Mouse (Mus musculus) kidney, adult 2 months (tissue): ENCODE data around the gene Zfp655. TPM values are rescaled to one million over a fixed set of nuclear protein-coding genes. Genes with fewer than 3 reads are reported as not detected.

Experiments
- DNase-seq: peaks from one replicate; pipeline ENCODE4 v3.0.0; 2021
- H3K27ac ChIP-seq: fragments of 200-500 bp; 2 replicates; pipeline ENCODE4 v1.5.1; 2012; ENCODE audit warnings: low read depth, low read length, control low read depth, inconsistent platforms; ENCODE audit not compliant: insufficient read depth
- H3K27me3 ChIP-seq: fragments of 200-500 bp; replicated peaks from 2 replicates; pipeline ENCODE4 v1.6.1; 2012; ENCODE audit warnings: mild to moderate bottlenecking, moderate library complexity, low read length, inconsistent platforms; ENCODE audit not compliant: control insufficient read depth, insufficient read depth
- H3K36me3 ChIP-seq: fragments of 200-500 bp; 2 replicates; pipeline ENCODE4 v1.6.1; 2012; ENCODE audit warnings: mild to moderate bottlenecking, moderate library complexity, low read length, inconsistent platforms; ENCODE audit not compliant: control insufficient read depth, insufficient read depth
- H3K4me1 ChIP-seq: fragments of 200-500 bp; 2 replicates; pipeline ENCODE4 v1.6.1; 2011; ENCODE audit warnings: low read length; ENCODE audit not compliant: control insufficient read depth, insufficient read depth
- H3K4me3 ChIP-seq: fragments of 200-500 bp; 2 replicates; pipeline ENCODE4 v1.5.1; 2011; ENCODE audit warnings: mild to moderate bottlenecking, low read depth, low read length, control low read depth; ENCODE audit not compliant: insufficient read depth
- CTCF ChIP-seq: fragments of 200-500 bp; conservative IDR thresholded peaks from 2 replicates; pipeline ENCODE4 v1.5.1; 2011; ENCODE audit warnings: low read depth, mild to moderate bottlenecking, control low read depth, low read length, moderate library complexity, mixed read lengths; ENCODE audit not compliant: insufficient read depth, insufficient read length
- POLR2A ChIP-seq: fragments of 200-500 bp; IDR thresholded peaks from one replicate; pipeline ENCODE4 v1.6.1; 2011; ENCODE audit warnings: low read depth, low read length, control low read depth
- WGBS: fragments of 180-500 bp; shearing (Covaris S2); methylation state at CpG from one replicate; pipeline ENCODE4 v1.1.7; 2018; 5-methylcytosine and 5-hydroxymethylcytosine counted together
- polyA plus RNA-seq: library from polyadenylated mRNA; depleted of rRNA; stranded (reverse); fragments of >200 nt; gene quantifications from 2 replicates; pipeline ENCODE4 v1.2.3, GENCODE M21; 2012

Zfp655 gene
- polyA plus RNA-seq, 1 experiment: 18.4 TPM

DNA sequence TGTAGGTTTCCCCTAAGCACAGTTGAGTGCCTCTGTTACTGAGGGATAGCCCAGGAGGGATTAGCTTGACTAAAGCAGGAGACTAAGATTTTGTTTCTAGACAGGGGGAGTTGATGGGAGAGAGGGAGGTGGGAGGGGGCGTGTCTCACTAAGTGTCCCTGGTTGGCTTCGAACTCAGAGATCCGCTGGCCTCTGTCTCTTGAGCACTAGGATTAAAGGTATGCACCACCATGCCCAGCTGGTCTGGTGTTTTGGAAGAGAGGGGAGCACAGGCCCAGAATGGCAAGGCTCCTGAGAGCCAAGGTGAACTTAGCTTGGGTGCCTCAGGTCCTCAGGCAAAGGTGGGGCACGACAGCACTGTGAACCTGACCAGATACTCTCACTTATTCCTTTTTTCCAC is 20.2 kb upstream of the Zfp655 start:
- H3K36me3 ChIP-seq: no peaks in the 10 kb centered on the region
- 97% methylated on average over 4 of the region's 4 CpGs for WGBS
- no peaks in the 10 kb centered on the region for H3K27me3 ChIP-seq
- no peaks in the 10 kb centered on the region for H3K4me1 ChIP-seq
- no peak overlapping the region for H3K27ac ChIP-seq
- no peak overlapping the region for H3K4me3 ChIP-seq
- DNase-seq: no peak
- TF ChIP-seq POLR2A: no peak
- no peak for TF ChIP-seq CTCF

DNA sequence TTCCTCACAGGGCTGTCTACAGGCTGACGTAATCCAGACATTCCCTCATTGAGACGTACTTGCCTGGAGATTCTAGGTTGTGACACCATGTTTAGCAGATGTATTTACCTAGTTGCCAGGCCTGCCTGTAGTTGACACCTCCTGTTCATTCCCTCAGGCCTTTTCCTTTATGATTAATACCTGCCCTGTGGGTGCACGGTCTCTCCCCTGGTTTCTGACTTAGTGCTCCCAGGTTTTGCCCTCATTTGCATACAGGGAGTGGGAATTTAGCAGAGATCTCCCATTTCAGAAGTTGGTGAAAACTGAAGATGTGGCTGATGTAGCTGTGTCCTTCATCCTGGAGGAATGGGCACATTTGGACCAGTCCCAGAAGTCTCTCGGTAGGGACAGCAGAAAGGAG is 19.3 kb upstream of the Zfp655 start:
- H3K36me3 ChIP-seq: no peaks in the 10 kb centered on the region
- no peaks in the 10 kb centered on the region for H3K27me3 ChIP-seq
- no peak overlapping the region for H3K27ac ChIP-seq
- DNase-seq: no peak
- no peak overlapping the region for H3K4me3 ChIP-seq
- H3K4me1 ChIP-seq: no peaks in the 10 kb centered on the region
- TF ChIP-seq POLR2A: no peak
- TF ChIP-seq CTCF: no peak
- WGBS: 95% methylated on average over 4 of the region's 4 CpGs

DNA sequence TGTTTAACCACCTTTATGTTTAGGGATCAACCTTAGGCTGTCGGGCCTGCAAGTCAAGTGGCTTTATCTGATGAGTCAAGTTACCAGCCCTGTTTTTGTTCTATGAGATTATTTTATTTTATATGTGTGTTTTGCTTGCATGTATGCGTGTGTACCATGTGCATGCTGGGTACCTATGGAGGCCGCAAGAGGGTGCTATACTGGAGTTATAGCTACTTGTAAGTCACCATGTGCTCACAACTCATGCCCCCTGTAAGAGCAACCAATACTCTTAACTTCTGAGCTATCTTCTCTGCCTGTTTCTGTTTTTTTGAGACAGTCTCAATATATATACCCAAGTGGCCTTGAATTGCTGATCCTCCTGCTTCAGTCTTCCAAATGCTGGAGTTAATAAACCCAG is 18.0 kb upstream of the Zfp655 start:
- Histone ChIP-seq H3K4me1 (no peaks in the 10 kb centered on the region), H3K4me3 (no peak overlapping the region), H3K27me3 (no peaks in the 10 kb centered on the region), H3K27ac (no peak overlapping the region), H3K36me3 (no peaks in the 10 kb centered on the region)
- WGBS: 97% methylated on average over 3 of the region's 3 CpGs
- TF ChIP-seq POLR2A (no peak), CTCF (no peak)
- DNase-seq: no peak

DNA sequence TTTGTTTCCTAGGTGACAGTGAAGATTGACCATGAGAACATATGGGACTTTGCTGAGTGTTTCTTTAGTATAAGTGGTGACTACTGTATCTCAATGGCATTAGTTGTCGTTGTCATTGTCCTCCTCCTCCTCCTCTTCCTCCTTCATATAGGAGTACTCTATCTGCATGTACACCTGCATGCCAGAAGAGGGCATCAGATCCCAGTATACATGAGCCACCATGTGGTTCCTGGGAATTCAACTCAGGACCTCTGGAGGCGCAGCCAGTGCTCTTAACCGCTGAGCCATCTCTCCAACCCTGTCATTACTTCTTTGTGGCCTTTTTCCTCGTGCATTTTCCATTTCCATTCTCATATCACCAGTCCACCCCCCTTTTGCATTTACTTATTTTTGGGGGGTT is 16.8 kb upstream of the Zfp655 start:
- Histone ChIP-seq H3K36me3 (peaks cover 1% of the 10 kb centered on the region; the same call in 1 of the 2 replicates), H3K4me3 (no peak overlapping the region), H3K4me1 (no peaks in the 10 kb centered on the region), H3K27me3 (no peaks in the 10 kb centered on the region), H3K27ac (no peak overlapping the region)
- TF ChIP-seq POLR2A: no peak
- peak; percentile 50 for TF ChIP-seq CTCF
- peak; percentile 62 for DNase-seq
- 59% methylated on average over 4 of the region's 4 CpGs for WGBS

DNA sequence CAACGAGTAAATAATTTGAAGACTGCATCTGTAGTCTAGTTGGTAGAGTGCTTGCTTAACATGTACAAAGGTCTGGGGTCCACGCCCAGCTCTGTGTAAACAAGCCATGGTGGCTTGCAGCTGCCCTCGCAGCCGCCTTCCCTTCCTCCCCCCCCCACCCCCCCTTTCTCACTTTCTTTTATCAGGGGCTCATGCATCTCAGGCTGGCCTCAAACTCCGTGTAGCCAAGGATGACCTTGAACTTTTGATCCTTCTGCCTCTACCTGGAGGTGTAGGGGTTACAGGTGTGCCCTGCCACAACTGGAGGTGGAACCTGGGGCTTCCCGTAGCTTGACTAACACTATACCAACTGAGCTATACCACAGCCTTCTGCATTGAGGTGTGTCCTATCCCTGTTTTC is 13.8 kb upstream of the Zfp655 start:
- H3K27ac ChIP-seq: no peak overlapping the region
- H3K4me3 ChIP-seq: no peak overlapping the region
- peaks cover 1% of the 10 kb centered on the region; the same call in 1 of the 2 replicates for H3K36me3 ChIP-seq
- 88% methylated on average over 6 of the region's 6 CpGs for WGBS
- no peak for DNase-seq
- TF ChIP-seq POLR2A (no peak), CTCF (no peak)
- peaks cover 5% of the 10 kb centered on the region; the same call in 1 of the 2 replicates for H3K4me1 ChIP-seq
- no peaks in the 10 kb centered on the region for H3K27me3 ChIP-seq

DNA sequence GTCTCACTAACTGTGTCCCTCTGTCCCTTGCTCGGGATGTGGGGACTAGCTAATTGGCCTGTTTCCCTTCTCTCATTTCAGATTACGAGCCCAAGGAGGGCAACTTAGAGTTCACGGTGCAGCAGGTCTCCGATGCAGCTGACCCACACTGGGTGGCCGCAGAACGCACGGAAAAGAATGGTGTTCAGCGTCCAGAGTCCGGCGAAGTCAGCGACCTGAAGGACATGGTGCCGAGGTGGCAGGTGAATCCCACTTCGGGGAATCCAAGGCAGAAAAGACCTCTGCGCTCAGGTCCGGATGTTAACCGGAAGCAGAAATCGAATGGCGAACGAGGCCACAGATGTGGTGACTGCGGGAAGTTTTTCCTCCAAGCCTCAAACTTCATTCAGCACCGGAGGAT is 13.3 kb upstream of the Zfp655 start:
- Histone ChIP-seq H3K36me3 (peaks cover 1% of the 10 kb centered on the region; the same call in 1 of the 2 replicates), H3K27me3 (no peaks in the 10 kb centered on the region), H3K4me3 (no peak overlapping the region), H3K27ac (no peak overlapping the region), H3K4me1 (peaks cover 5% of the 10 kb centered on the region; the same call in 1 of the 2 replicates)
- TF ChIP-seq CTCF: no peak
- TF ChIP-seq POLR2A: no peak
- 81% methylated on average over 21 of the region's 21 CpGs for WGBS
- DNase-seq: peak; percentile 77

DNA sequence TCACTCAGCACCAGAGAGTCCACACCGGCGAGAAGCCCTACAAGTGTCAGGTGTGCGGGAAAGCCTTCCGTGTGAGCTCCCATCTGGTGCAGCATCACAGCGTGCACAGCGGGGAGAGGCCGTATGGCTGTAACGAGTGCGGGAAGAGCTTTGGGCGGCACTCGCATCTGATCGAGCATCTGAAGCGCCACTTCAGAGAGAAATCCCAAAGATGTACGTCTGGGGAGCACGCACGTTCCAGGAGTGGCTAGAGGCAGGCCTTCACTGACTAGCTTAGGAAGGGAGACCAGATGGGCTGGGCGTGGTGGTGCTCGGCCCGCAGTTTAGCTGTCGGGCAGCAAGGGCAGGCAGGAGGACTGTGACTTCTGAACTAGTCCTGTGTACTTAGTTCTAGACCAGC is 12.8 kb upstream of the Zfp655 start:
- TF ChIP-seq CTCF: no peak
- TF ChIP-seq POLR2A: no peak
- 95% methylated on average over 20 of the region's 20 CpGs for WGBS
- peaks cover 5% of the 10 kb centered on the region; the same call in 1 of the 2 replicates for H3K4me1 ChIP-seq
- no peak overlapping the region for H3K27ac ChIP-seq
- H3K4me3 ChIP-seq: no peak overlapping the region
- no peak for DNase-seq
- H3K36me3 ChIP-seq: peaks cover 1% of the 10 kb centered on the region; the same call in 1 of the 2 replicates
- no peaks in the 10 kb centered on the region for H3K27me3 ChIP-seq

DNA sequence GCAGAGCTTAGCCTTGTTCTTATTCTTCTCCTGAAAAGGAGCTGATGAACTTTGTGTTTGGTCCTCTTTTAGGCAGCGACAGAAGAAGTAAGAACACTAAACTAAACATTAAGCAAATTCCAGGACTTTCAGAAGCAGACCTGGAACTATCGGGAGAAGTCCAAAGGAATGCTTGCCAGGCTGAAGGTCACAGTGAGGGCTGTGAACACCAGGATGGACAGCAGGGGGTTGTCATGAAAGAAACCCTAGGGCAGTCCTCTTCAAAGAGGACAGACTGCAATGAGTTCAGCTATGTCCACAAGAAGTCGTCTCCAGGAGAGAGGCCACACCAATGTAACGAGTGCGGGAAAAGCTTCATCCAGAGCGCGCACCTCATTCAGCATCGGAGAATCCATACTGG is 11.5 kb upstream of the Zfp655 start:
- H3K27me3 ChIP-seq: no peaks in the 10 kb centered on the region
- peak overlapping the region; percentile 17; the same call in 1 of the 2 replicates for H3K27ac ChIP-seq
- TF ChIP-seq CTCF: 0 out of 2 replicates have a peak, but pooled peaks have one; percentile 18
- TF ChIP-seq POLR2A: no peak
- no peak overlapping the region for H3K4me3 ChIP-seq
- H3K36me3 ChIP-seq: peaks cover 1% of the 10 kb centered on the region; the same call in 1 of the 2 replicates
- H3K4me1 ChIP-seq: peaks cover 5% of the 10 kb centered on the region; the same call in 1 of the 2 replicates
- DNase-seq: peak; percentile 91
- WGBS: 73% methylated on average over 8 of the region's 8 CpGs
